ENCODE assay signal across 8 mouse cellular contexts in the genomic region with DNA sequence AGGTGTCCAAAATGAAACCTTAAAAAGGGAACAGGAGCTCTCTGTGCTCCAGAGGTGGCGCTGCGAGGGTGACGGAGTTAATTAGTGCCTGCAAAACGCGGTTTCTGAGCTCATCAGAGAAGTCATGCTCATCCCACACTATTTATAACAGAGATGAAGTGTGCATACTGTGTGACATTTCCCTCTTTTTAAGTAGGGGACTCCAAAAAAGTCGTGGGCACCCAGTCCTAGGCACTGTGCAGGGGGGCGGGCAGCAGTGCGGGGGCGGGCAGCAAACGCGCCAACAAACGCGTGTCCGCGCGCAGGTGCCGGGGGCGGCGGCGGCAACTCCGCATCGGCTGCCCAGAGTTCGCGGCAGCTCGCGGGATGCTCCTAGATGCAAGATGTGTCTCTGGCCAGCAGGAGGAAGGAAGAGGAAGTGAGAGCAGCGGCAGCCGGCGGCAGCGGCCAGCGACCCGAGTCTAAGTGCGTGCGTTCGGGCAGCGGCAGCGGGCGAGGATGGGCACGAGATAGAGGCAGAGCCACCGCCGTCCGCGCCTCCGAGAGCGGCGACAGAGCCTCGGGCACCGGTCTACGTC. TPM values are rescaled to one million over a fixed set of nuclear protein-coding genes. Genes with fewer than 3 reads are reported as not detected.
DNase-seq lines count a peak whose midpoint lies in the region; ATAC-seq and TF ChIP-seq lines count a peak whose summit lies in the region.

A gene (plus strand): TSS at position 464 of the 578 bp plus-strand sequence.

- H3K4me3 ChIP-seq in embryonic facial prominence, embryonic 13.5 days = peak within 1 kb of the TSS; percentile 76
- peak within 1 kb of the TSS; percentile 86 for H3K4me3 ChIP-seq in intestine, postnatal 0 days (ENCODE audit: low read depth, low read length)

- WGBS in embryonic facial prominence, embryonic 13.5 days = under 1% methylated on average over 49 of the region's 49 CpGs
- WGBS in intestine, postnatal 0 days = under 1% methylated on average over 49 of the region's 49 CpGs

- H3K36me3 ChIP-seq in embryonic facial prominence, embryonic 13.5 days = no peaks in the 10 kb centered on the region
- H3K36me3 ChIP-seq in intestine, postnatal 0 days (ENCODE audit: control insufficient read depth, insufficient read depth) = no peaks in the 10 kb centered on the region

- intact Hi-C loops in left cerebral cortex, postnatal 4 days (cut with DNase I) = no loop called here

- peaks cover 6% of the 10 kb centered on the region for H3K4me1 ChIP-seq in embryonic facial prominence, embryonic 13.5 days
- H3K4me1 ChIP-seq in intestine, postnatal 0 days (replicated peaks; ENCODE audit: control insufficient read depth, insufficient read depth, low read length) = no peaks in the 10 kb centered on the region

- peaks cover 18% of the 10 kb centered on the region for H3K27me3 ChIP-seq in embryonic facial prominence, embryonic 13.5 days
- H3K27me3 ChIP-seq in intestine, postnatal 0 days (replicated peaks; ENCODE audit: control insufficient read depth, insufficient read depth, low read length) = no peaks in the 10 kb centered on the region

- peak; percentile 88 for DNase-seq in adrenal gland, adult 2 months
- DNase-seq in adrenal gland, adult 18-20 months (ENCODE audit: low spot score in 2 of 2) = no peak
- peak; percentile 98 for DNase-seq in heart, adult 11 months
- peak; percentile 83 for DNase-seq in left cerebral cortex, postnatal 4 days
- peak; percentile 86 for DNase-seq in mesoderm, embryonic 11.5 days (ENCODE audit: low read depth, low spot score)
- DNase-seq in right cerebral cortex, postnatal 4 days = peak; percentile 51

- H3K4me2 ChIP-seq in embryonic facial prominence, embryonic 13.5 days = peak within 1 kb of the TSS; percentile 96
- H3K4me2 ChIP-seq in intestine, postnatal 0 days (replicated peaks; ENCODE audit: low read depth) = peak within 1 kb of the TSS; percentile 95

- H3K9ac ChIP-seq in embryonic facial prominence, embryonic 13.5 days = peak within 1 kb of the TSS; percentile 82
- peak within 1 kb of the TSS; percentile 87 for H3K9ac ChIP-seq in intestine, postnatal 0 days (ENCODE audit: low read depth, low read length)

- peak; percentile 64 for ATAC-seq in embryonic facial prominence, embryonic 13.5 days (ENCODE audit: insufficient number of reproducible peaks, insufficient read depth, low FRiP score, low TSS enrichment, low read depth)
- peak; percentile 66 for ATAC-seq in intestine, postnatal 0 days

- TF ChIP-seq CTCF in intestine, postnatal 0 days (IDR thresholded peaks at IDR 0.05; ENCODE audit: low read depth) = peak; percentile 82

- H3K9me3 ChIP-seq in embryonic facial prominence, embryonic 13.5 days = no peaks in the 10 kb centered on the region
- 0 out of 2 replicates have a peak, but pooled peaks cover 4% of the 10 kb centered on the region for H3K9me3 ChIP-seq in intestine, postnatal 0 days (ENCODE audit: control insufficient read depth)

- H3K27ac ChIP-seq in embryonic facial prominence, embryonic 13.5 days = peak within 1 kb of the TSS; percentile 76
- peak within 1 kb of the TSS; percentile 89 for H3K27ac ChIP-seq in intestine, postnatal 0 days (ENCODE audit: low read depth, low read length)

RNA-seq across cellular contexts. Expression of the gene that starts here (rescaled TPM):
- 10 to 100 TPM in 1 of 2 experiments, 1 to 10 TPM in 1; 9.6 to 16.7 TPM for total RNA-seq in adrenal gland, adult 2 months (2021)
- polyA plus RNA-seq in adrenal gland, adult 2 months (2012; rRNA removed) = 14.0 and 15.2 TPM in 2 replicates
- 10 to 100 TPM in 1 of 2 experiments, 1 to 10 TPM in 1; 8.9 to 14.4 TPM for total RNA-seq in adrenal gland, adult 18-20 months (2021)
- polyA plus RNA-seq in embryonic facial prominence, embryonic 13.5 days (2015; fragmentation: Nextera tagmentation; extraction: Ambion mirVana) = 15.6 and 18.1 TPM in 2 replicates
- polyA plus RNA-seq in intestine, postnatal 0 days (2015; fragmentation: Nextera tagmentation; extraction: Ambion mirVana) = 8.2 and 8.6 TPM in 2 replicates
- total RNA-seq in left cerebral cortex, postnatal 4 days (2021) = 10 to 100 TPM; 46.6 to 46.9 TPM

Comparison
In these comparisons a context has a peak if more than half of its experiments do, and no peak if none do; other contexts are left out.
1. DNase-seq: peak in adrenal gland, adult 2 months (single experiment), heart, adult 11 months (single experiment), left cerebral cortex, postnatal 4 days (single experiment), mesoderm, embryonic 11.5 days (single experiment) and right cerebral cortex, postnatal 4 days (single experiment); none in adrenal gland, adult 18-20 months (0 of 2).